Mouse (Mus musculus) testis, adult 2 months (tissue): ENCODE measurements around the gene Cbx4. TPM values are rescaled to one million over a fixed set of nuclear protein-coding genes. Genes with fewer than 3 reads are reported as not detected.
A peak's percentile ranks its signal among the peaks of the same experiment; 100 is the strongest.

Experiments
- H3K27ac ChIP-seq: fragments of 200-500 bp; 2 replicates; pipeline ENCODE4 v1.5.1; 2012; ENCODE audit warnings: low read depth, low read length; ENCODE audit not compliant: control insufficient read depth, insufficient read depth
- H3K27me3 ChIP-seq: fragments of 200-500 bp; 2 replicates; pipeline ENCODE4 v1.6.1; 2012; ENCODE audit warnings: mild to moderate bottlenecking, low read length, moderate library complexity; ENCODE audit not compliant: control insufficient read depth, insufficient read depth
- H3K36me3 ChIP-seq: fragments of 200-500 bp; 2 replicates; pipeline ENCODE4 v1.6.1; 2012; ENCODE audit warnings: mild to moderate bottlenecking, low read length; ENCODE audit not compliant: control insufficient read depth, insufficient read depth
- H3K4me1 ChIP-seq: fragments of 200-500 bp; 2 replicates; pipeline ENCODE4 v1.6.1; 2012; ENCODE audit warnings: low read length; ENCODE audit not compliant: control insufficient read depth, insufficient read depth
- H3K4me3 ChIP-seq: fragments of 200-500 bp; 2 replicates; pipeline ENCODE4 v1.5.1; 2012; ENCODE audit warnings: low read depth, mild to moderate bottlenecking, low read length, moderate library complexity, mixed read lengths; ENCODE audit not compliant: control insufficient read depth
- CTCF ChIP-seq: fragments of 200-500 bp; IDR thresholded peaks from 2 replicates; pipeline ENCODE4 v1.5.1; 2012; ENCODE audit warnings: low read depth, mild to moderate bottlenecking, inconsistent platforms, low read length, moderate library complexity; ENCODE audit not compliant: control insufficient read depth, insufficient read depth, insufficient replicate concordance
- POLR2A ChIP-seq: fragments of 200-500 bp; IDR thresholded peaks from 2 replicates; pipeline ENCODE4 v1.6.1; 2012; ENCODE audit warnings: low read depth, mild to moderate bottlenecking, inconsistent platforms, low read length, moderate library complexity; ENCODE audit not compliant: control insufficient read depth
- polyA plus RNA-seq: library from polyadenylated mRNA; depleted of rRNA; stranded (reverse); fragments of >200 nt; gene quantifications from 2 replicates; pipeline ENCODE4 v1.2.3, GENCODE M21; 2012

The Cbx4 gene
- polyA plus RNA-seq, 1 experiment = 3.3 TPM

GRCm38 (mm10) chr11:119129281-119130058 lies 43.4 kb upstream of the Cbx4 start:
- TF ChIP-seq POLR2A (no peak), CTCF (no peak)
- Histone ChIP-seq H3K27ac (no peak overlapping the region), H3K4me3 (no peak overlapping the region), H3K27me3 (no peaks in the 10 kb centered on the region), H3K4me1 (peaks cover 2% of the 10 kb centered on the region; the same call in 1 of the 2 replicates), H3K36me3 (no peaks in the 10 kb centered on the region)

- Histone ChIP-seq H3K4me1 (peaks cover 2% of the 10 kb centered on the region; the same call in 1 of the 2 replicates), H3K4me3 (no peak overlapping the region), H3K27ac (no peak overlapping the region), H3K36me3 (no peaks in the 10 kb centered on the region), H3K27me3 (no peaks in the 10 kb centered on the region)
- TF ChIP-seq POLR2A = no peak
- TF ChIP-seq CTCF = no peak
Measured at GRCm38 (mm10) chr11:119128668-119129280, 42.8 kb upstream of the Cbx4 start.

- H3K4me1 ChIP-seq = peaks cover 2% of the 10 kb centered on the region; the same call in 1 of the 2 replicates
- H3K27ac ChIP-seq = no peak overlapping the region
Measured at GRCm38 (mm10) chr11:119127686-119128473, 41.9 kb upstream of the Cbx4 start.

GRCm38 (mm10) chr11:119127147-119127546 lies 41.1 kb upstream of the Cbx4 start:
- no peaks in the 10 kb centered on the region for H3K36me3 ChIP-seq
- H3K27ac ChIP-seq = no peak overlapping the region
- H3K4me3 ChIP-seq = no peak overlapping the region
- peaks cover 2% of the 10 kb centered on the region; the same call in 1 of the 2 replicates for H3K4me1 ChIP-seq
- no peaks in the 10 kb centered on the region for H3K27me3 ChIP-seq
- TF ChIP-seq CTCF = no peak
- no peak for TF ChIP-seq POLR2A

More at GRCm38 (mm10) chr11:119127686-119128473, 41.9 kb upstream of the Cbx4 start:
- no peaks in the 10 kb centered on the region for H3K27me3 ChIP-seq
- TF ChIP-seq CTCF (no peak), POLR2A (no peak)
- no peaks in the 10 kb centered on the region for H3K36me3 ChIP-seq
- no peak overlapping the region for H3K4me3 ChIP-seq

- peaks cover 2% of the 10 kb centered on the region; the same call in 1 of the 2 replicates for H3K4me1 ChIP-seq
- no peaks in the 10 kb centered on the region for H3K36me3 ChIP-seq
- H3K4me3 ChIP-seq = no peak overlapping the region
- peak overlapping the region; percentile 12; the same call in 1 of the 2 replicates for H3K27ac ChIP-seq
- no peaks in the 10 kb centered on the region for H3K27me3 ChIP-seq
- no peak for TF ChIP-seq POLR2A
- peak; percentile 24; the same call in 1 of the 2 replicates for TF ChIP-seq CTCF
Measured at GRCm38 (mm10) chr11:119125929-119126861, 40.2 kb upstream of the Cbx4 start.

GRCm38 (mm10) chr11:119124536-119124935 lies 38.5 kb upstream of the Cbx4 start:
- no peaks in the 10 kb centered on the region for H3K27me3 ChIP-seq
- H3K4me1 ChIP-seq = peaks cover 2% of the 10 kb centered on the region; the same call in 1 of the 2 replicates
- H3K27ac ChIP-seq = no peak overlapping the region
- H3K36me3 ChIP-seq = no peaks in the 10 kb centered on the region
- no peak overlapping the region for H3K4me3 ChIP-seq
- TF ChIP-seq POLR2A = no peak
- no peak for TF ChIP-seq CTCF
